Mouse (Mus musculus): ENCODE results near the gene Naa50.

DNA sequence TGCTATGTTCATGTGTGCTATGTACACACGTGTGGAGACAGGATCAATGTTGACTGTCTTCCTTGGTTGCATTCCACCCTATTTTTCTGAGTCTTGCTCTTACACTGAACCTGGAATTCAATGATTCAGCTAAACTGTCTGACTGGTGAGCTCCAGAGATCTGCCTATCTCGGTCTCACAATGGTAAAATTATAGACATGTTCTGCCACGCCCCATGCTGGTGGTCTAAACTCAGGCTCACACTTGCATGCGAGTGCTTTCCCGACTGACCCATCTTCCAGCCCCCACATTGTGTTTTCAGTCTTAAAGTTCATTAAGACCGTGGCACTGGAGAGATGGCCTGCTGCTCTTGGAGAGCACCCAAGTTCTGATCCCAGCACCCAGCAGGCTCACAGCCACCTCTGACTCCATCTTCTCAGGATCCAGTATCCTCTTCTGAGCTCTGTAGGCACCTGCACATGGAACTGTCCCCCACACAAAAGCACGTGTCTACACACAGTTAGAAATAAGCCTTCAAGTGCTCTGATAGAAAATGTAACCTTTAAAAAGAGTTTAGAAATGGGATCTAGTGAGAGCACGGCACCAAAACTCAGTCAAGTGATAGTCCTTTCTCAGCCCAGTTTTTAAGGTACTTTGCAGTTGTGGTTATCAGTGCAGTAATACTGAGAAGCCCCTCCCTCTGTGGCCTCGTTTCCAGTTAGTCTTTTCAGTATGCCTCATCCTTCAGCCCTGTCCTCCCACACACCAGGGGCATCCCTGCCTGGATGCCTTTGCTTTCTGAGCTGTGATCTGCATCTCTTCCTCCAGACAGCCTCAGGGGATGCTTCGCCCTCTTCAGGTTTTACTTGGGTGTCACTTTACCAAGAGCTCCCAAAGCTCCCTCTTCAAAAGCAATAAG is 70.8 kb downstream of the Naa50 start:
- TF ChIP-seq POLR2A (IDR thresholded peaks at IDR 0.05; ENCODE audit: insufficient read length, low read depth) (no peak), MAX (IDR thresholded peaks at IDR 0.05; ENCODE audit: low read depth) (no peak), E2F4 (IDR thresholded peaks at IDR 0.05; ENCODE audit: insufficient read depth) (no peak), POLR2AphosphoS2 (IDR thresholded peaks at IDR 0.05; ENCODE audit: insufficient read length, low read depth) (no peak), TCF3 (IDR thresholded peaks at IDR 0.05; ENCODE audit: insufficient read length, low read depth) (no peak), MYOD1 (IDR thresholded peaks at IDR 0.05; ENCODE audit: control insufficient read depth in 1 of 3, insufficient read length in 2 of 3, low read depth in 2 of 3) (no peak), SRF (IDR thresholded peaks at IDR 0.05; ENCODE audit: control insufficient read depth, insufficient read length, low read depth) (no peak), USF1 (IDR thresholded peaks at IDR 0.05; ENCODE audit: low read depth) (no peak), CEBPB (IDR thresholded peaks at IDR 0.05; ENCODE audit: insufficient read depth, poor library complexity, severe bottlenecking) (no peak), REST (IDR thresholded peaks at IDR 0.05; ENCODE audit: insufficient read depth, insufficient read length) (no peak), TCF12 (IDR thresholded peaks at IDR 0.05; ENCODE audit: insufficient read depth, poor library complexity, severe bottlenecking) (no peak), MYOG (IDR thresholded peaks at IDR 0.05; ENCODE audit: control insufficient read depth in 1 of 3, insufficient read depth in 1 of 3, insufficient read length in 2 of 3, low read depth in 2 of 3) (no peak)
